In genomic region chr2:68417081-68417480, GRCm38 (mm10) we compare ENCODE assay signal across 26 mouse cellular contexts. TPM values are rescaled to one million over a fixed set of nuclear protein-coding genes. Genes with fewer than 3 reads are reported as not detected.
DNase-seq lines count a peak whose midpoint lies in the region; ATAC-seq and TF ChIP-seq lines count a peak whose summit lies in the region.
"Had no signal": no experiment of that assay in that cellular context is flagged by ENCODE, and none has a peak within 500 bp of the region (broad histone marks: within the 10 kb centered on the region; RNA-seq: fewer than 3 reads in every experiment).

No protein-coding gene starts in this region.

- H3K4me1 ChIP-seq in heart, embryonic 14.5 days (ENCODE audit: control insufficient read depth in 2 of 2, insufficient read depth in 2 of 2, low read length in 2 of 2) = peaks cover 29 to 80% of the 10 kb centered on the region in 2 experiments
- peaks cover 46% of the 10 kb centered on the region for H3K4me1 ChIP-seq in heart, embryonic 11.5 days (ENCODE audit: control insufficient read depth, insufficient read depth, low read length)
- H3K4me1 ChIP-seq: forebrain, embryonic 10.5 days; limb, embryonic 15.5 days had no signal

- TF ChIP-seq CTCF in layer of hippocampus, adult 2 months (conservative IDR thresholded peaks at IDR 0.05) = no peak

- 78% methylated on average over 5 of the region's 5 CpGs for WGBS in heart, embryonic 14.5 days
- 85% methylated on average over 5 of the region's 5 CpGs for whole genome bisulfite sequencing in heart, embryonic 11.5 days (ENCODE audit: insufficient replicate concordance)

- no peak overlapping the region for H3K4me3 ChIP-seq in heart, embryonic 14.5 days (ENCODE audit: control insufficient read depth in 1 of 2, insufficient read depth in 1 of 2, low read depth in 1 of 2, low read length in 2 of 2)
- no peak overlapping the region for H3K4me3 ChIP-seq in heart, embryonic 11.5 days (ENCODE audit: low read depth, low read length)
- H3K4me3 ChIP-seq in layer of hippocampus, adult 2 months = no peak overlapping the region
- H3K4me3 ChIP-seq: embryonic facial prominence, embryonic 10.5 days; forebrain, embryonic 10.5 days; hindbrain, embryonic 10.5 days; limb, embryonic 15.5 days had no signal

- peak; percentile 40 to 53 for DNase-seq in layer of hippocampus, adult 2 months (ENCODE audit: low spot score in 2 of 2)
- no peak for DNase-seq in layer of hippocampus, postnatal 25 days (ENCODE audit: extremely low spot score in 1 of 2, low spot score in 1 of 2)
- DNase-seq in lung, postnatal 25 days (ENCODE audit: low spot score) = peak; percentile 3
- DNase-seq in lung, adult 18-20 months = no peak
- peak; percentile 89 for DNase-seq in adipocyte (ENCODE audit: low spot score)
- DNase-seq: cerebellum, adult 11 months; cerebellum, postnatal 10 days; gastrocnemius, postnatal 25 days; kidney, postnatal 25 days; left cerebral cortex, postnatal 4 days; lung, embryonic 14.5 days; lung, postnatal 4 days; midbrain, embryonic 14.5 days; right cerebral cortex, postnatal 25 days; spleen, adult 18-20 months; thymus, postnatal 14 days had no signal

- H3K4me2 ChIP-seq in heart, embryonic 14.5 days (ENCODE audit: low read length) = no peak overlapping the region
- H3K4me2 ChIP-seq in heart, embryonic 11.5 days = no peak overlapping the region
- H3K4me2 ChIP-seq: limb, embryonic 15.5 days; lung, embryonic 14.5 days had no signal

- no peaks in the 10 kb centered on the region for H3K27me3 ChIP-seq in heart, embryonic 14.5 days (ENCODE audit: control insufficient read depth, insufficient read depth, low read length)
- H3K27me3 ChIP-seq in heart, embryonic 11.5 days (ENCODE audit: control insufficient read depth, insufficient read depth, low read length) = no peaks in the 10 kb centered on the region
- H3K27me3 ChIP-seq: limb, embryonic 15.5 days had no signal

- ATAC-seq in heart, embryonic 14.5 days (ENCODE audit: insufficient number of reproducible peaks, insufficient read depth, low FRiP score, low read depth) = no peak
- no peak for ATAC-seq in heart, embryonic 11.5 days (replicated peaks; ENCODE audit: insufficient number of reproducible peaks, low FRiP score, low TSS enrichment)
- no peak for ATAC-seq in erythroid progenitor cell, adult 5-6 weeks (replicated peaks; ENCODE audit: low FRiP score, poor library complexity, severe bottlenecking)
- ATAC-seq: forebrain, embryonic 16.5 days; intestine, embryonic 16.5 days had no signal

- H3K9me3 ChIP-seq in heart, embryonic 14.5 days (ENCODE audit: control insufficient read depth, low read length) = no peaks in the 10 kb centered on the region
- H3K9me3 ChIP-seq in heart, embryonic 11.5 days (replicated peaks; ENCODE audit: control insufficient read depth, low read length) = no peaks in the 10 kb centered on the region
- H3K9me3 ChIP-seq: embryonic facial prominence, embryonic 10.5 days; hindbrain, embryonic 10.5 days; limb, embryonic 15.5 days had no signal

- no peaks in the 10 kb centered on the region for H3K36me3 ChIP-seq in heart, embryonic 14.5 days (ENCODE audit: control insufficient read depth, insufficient read depth, low read length)
- H3K36me3 ChIP-seq in heart, embryonic 11.5 days (ENCODE audit: control insufficient read depth, insufficient read depth, low read length) = no peaks in the 10 kb centered on the region
- H3K36me3 ChIP-seq: limb, embryonic 15.5 days had no signal

- no peak overlapping the region for H3K9ac ChIP-seq in heart, embryonic 14.5 days (ENCODE audit: low read length)
- no peak overlapping the region for H3K9ac ChIP-seq in heart, embryonic 11.5 days (ENCODE audit: low read depth, low read length)
- H3K9ac ChIP-seq: limb, embryonic 15.5 days; lung, embryonic 14.5 days had no signal

- peak overlapping the region; percentile 67 to 76; a peak in 2 of 4 replicates for H3K27ac ChIP-seq in heart, embryonic 14.5 days (replicated peaks in 1 of 2; ENCODE audit: control insufficient read depth in 1 of 2, insufficient read depth in 1 of 2, low read depth in 2 of 2, low read length in 2 of 2)
- H3K27ac ChIP-seq in heart, embryonic 11.5 days (ENCODE audit: low read depth, low read length) = no peak overlapping the region
- H3K27ac ChIP-seq in layer of hippocampus, adult 2 months = peak overlapping the region; percentile 70
- H3K27ac ChIP-seq: embryonic facial prominence, embryonic 10.5 days; forebrain, embryonic 10.5 days; hindbrain, embryonic 10.5 days; limb, embryonic 15.5 days had no signal

RNA-seq across cellular contexts. Expression of gene Stk39, which starts 55.0 kb away (rescaled TPM):
- polyA plus RNA-seq in heart, embryonic 14.5 days (2014; fragmentation: Nextera tagmentation; extraction: Ambion mirVana) = 89.0 and 90.8 TPM in 2 replicates
- 58.3 and 66.5 TPM in 2 replicates for polyA plus RNA-seq in heart, embryonic 11.5 days (2014; fragmentation: Nextera tagmentation; extraction: Ambion mirVana)
- 10 to 100 TPM; 71.8 to 75.3 TPM for total RNA-seq in layer of hippocampus, adult 2 months (2021)
- 10 to 100 TPM; 57.8 to 62.4 TPM for total RNA-seq in layer of hippocampus, postnatal 25 days (2021)
- 2.2 and 15.1 TPM in 2 replicates for total RNA-seq in erythroid progenitor cell, adult 5-6 weeks (2015; ENCODE audit: low replicate concordance)
- total RNA-seq in erythroid progenitor cell, adult 5-6 weeks (2017; ENCODE audit: low replicate concordance) = 1.1 and 1.7 TPM in 2 replicates
- total RNA-seq: MEL had no signal

Comparison
In these comparisons a context has a peak if more than half of its experiments do, and no peak if none do; other contexts are left out.
1. DNase-seq: peak in layer of hippocampus, adult 2 months (2 of 2), lung, postnatal 25 days (single experiment) and adipocyte (single experiment); none in layer of hippocampus, postnatal 25 days (0 of 2) and lung, adult 18-20 months (0 of 2).